Mouse (Mus musculus): ENCODE measurements around the gene Defb35. TPM values are rescaled to one million over a fixed set of nuclear protein-coding genes. Genes with fewer than 3 reads are reported as not detected.
"Not testable (repeated sequence)": the region's sequence is repeated elsewhere in the genome, so short reads cannot be mapped to it uniquely, and the experiment has no call there.

Defb35 gene
- polyA plus RNA-seq (2014; fragmentation: Nextera tagmentation; extraction: Ambion mirVana) = not detected in 2 replicates

GRCm38 (mm10) chr8:21938052-21938451, at the start of gene Defb35:
TSS of gene Defb35 (plus strand) at chr8:21938352.
- WGBS (ENCODE audit: insufficient replicate concordance) = 80% methylated on average over 4 of the region's 4 CpGs
- not testable (repeated sequence) for H3K36me3 ChIP-seq (ENCODE audit: control insufficient read depth, insufficient read depth, low read length); H3K27me3 ChIP-seq (ENCODE audit: control insufficient read depth, insufficient read depth, low read length); H3K9me3 ChIP-seq (replicated peaks; ENCODE audit: control insufficient read depth, low read length); H3K27ac ChIP-seq (ENCODE audit: low read depth, low read length); ATAC-seq (replicated peaks; ENCODE audit: insufficient number of reproducible peaks, low FRiP score, low TSS enrichment); H3K9ac ChIP-seq (ENCODE audit: low read depth, low read length); H3K4me2 ChIP-seq; H3K4me1 ChIP-seq (ENCODE audit: control insufficient read depth, insufficient read depth, low read length); H3K4me3 ChIP-seq (ENCODE audit: low read depth, low read length)

GRCm38 (mm10) chr8:21906290-21906689, 31.9 kb upstream of the Defb35 start, which contains the start of gene Defb11:
TSS of gene Defb11 (minus strand) at chr8:21906412.
- H3K9me3 ChIP-seq (replicated peaks; ENCODE audit: control insufficient read depth, low read length); H3K27me3 ChIP-seq (ENCODE audit: control insufficient read depth, insufficient read depth, low read length); H3K27ac ChIP-seq (ENCODE audit: low read depth, low read length); H3K4me1 ChIP-seq (ENCODE audit: control insufficient read depth, insufficient read depth, low read length); H3K4me2 ChIP-seq; H3K4me3 ChIP-seq (ENCODE audit: low read depth, low read length); ATAC-seq (replicated peaks; ENCODE audit: insufficient number of reproducible peaks, low FRiP score, low TSS enrichment); H3K9ac ChIP-seq (ENCODE audit: low read depth, low read length); H3K36me3 ChIP-seq (ENCODE audit: control insufficient read depth, insufficient read depth, low read length): not testable (repeated sequence)

- 14% methylated on average over 1 of the region's 1 CpGs for WGBS (ENCODE audit: insufficient replicate concordance)
- no peaks in the 10 kb centered on the region for H3K9me3 ChIP-seq (replicated peaks; ENCODE audit: control insufficient read depth, low read length)
- H3K4me2 ChIP-seq = no peak overlapping the region
- no peak overlapping the region for H3K27ac ChIP-seq (ENCODE audit: low read depth, low read length)
- H3K9ac ChIP-seq (ENCODE audit: low read depth, low read length) = no peak overlapping the region
- no peaks in the 10 kb centered on the region for H3K27me3 ChIP-seq (ENCODE audit: control insufficient read depth, insufficient read depth, low read length)
- no peak overlapping the region for H3K4me3 ChIP-seq (ENCODE audit: low read depth, low read length)
- no peaks in the 10 kb centered on the region for H3K4me1 ChIP-seq (ENCODE audit: control insufficient read depth, insufficient read depth, low read length)
- no peaks in the 10 kb centered on the region for H3K36me3 ChIP-seq (ENCODE audit: control insufficient read depth, insufficient read depth, low read length)
- ATAC-seq (replicated peaks; ENCODE audit: insufficient number of reproducible peaks, low FRiP score, low TSS enrichment) = no peak
These were observed 26.2 kb upstream of the Defb35 start for GRCm38 (mm10) chr8:21911931-21912330.

- H3K36me3 ChIP-seq (ENCODE audit: control insufficient read depth, insufficient read depth, low read length) = no peaks in the 10 kb centered on the region
- no peak overlapping the region for H3K27ac ChIP-seq (ENCODE audit: low read depth, low read length)
- no peaks in the 10 kb centered on the region for H3K9me3 ChIP-seq (replicated peaks; ENCODE audit: control insufficient read depth, low read length)
- H3K9ac ChIP-seq (ENCODE audit: low read depth, low read length) = no peak overlapping the region
- H3K4me1 ChIP-seq (ENCODE audit: control insufficient read depth, insufficient read depth, low read length) = no peaks in the 10 kb centered on the region
- no peak overlapping the region for H3K4me3 ChIP-seq (ENCODE audit: low read depth, low read length)
- H3K27me3 ChIP-seq (ENCODE audit: control insufficient read depth, insufficient read depth, low read length) = no peaks in the 10 kb centered on the region
- no peak overlapping the region for H3K4me2 ChIP-seq
- no peak for ATAC-seq (replicated peaks; ENCODE audit: insufficient number of reproducible peaks, low FRiP score, low TSS enrichment)
- WGBS (ENCODE audit: insufficient replicate concordance) = 34% methylated on average over 2 of the region's 2 CpGs
These were observed 25.6 kb upstream of the Defb35 start for GRCm38 (mm10) chr8:21912554-21912953.

GRCm38 (mm10) chr8:21915625-21916024, 22.5 kb upstream of the Defb35 start:
- Histone ChIP-seq H3K36me3 (ENCODE audit: control insufficient read depth, insufficient read depth, low read length) (no peaks in the 10 kb centered on the region), H3K27ac (ENCODE audit: low read depth, low read length) (no peak overlapping the region), H3K4me2 (no peak overlapping the region), H3K9ac (ENCODE audit: low read depth, low read length) (no peak overlapping the region), H3K27me3 (ENCODE audit: control insufficient read depth, insufficient read depth, low read length) (no peaks in the 10 kb centered on the region), H3K4me1 (ENCODE audit: control insufficient read depth, insufficient read depth, low read length) (no peaks in the 10 kb centered on the region), H3K4me3 (ENCODE audit: low read depth, low read length) (no peak overlapping the region), H3K9me3 (replicated peaks; ENCODE audit: control insufficient read depth, low read length) (no peaks in the 10 kb centered on the region)
- 74% methylated on average over 3 of the region's 3 CpGs for WGBS (ENCODE audit: insufficient replicate concordance)
- no peak for ATAC-seq (replicated peaks; ENCODE audit: insufficient number of reproducible peaks, low FRiP score, low TSS enrichment)

- not testable (repeated sequence) for H3K9me3 ChIP-seq (replicated peaks; ENCODE audit: control insufficient read depth, low read length); H3K9ac ChIP-seq (ENCODE audit: low read depth, low read length); H3K4me2 ChIP-seq; ATAC-seq (replicated peaks; ENCODE audit: insufficient number of reproducible peaks, low FRiP score, low TSS enrichment); H3K4me1 ChIP-seq (ENCODE audit: control insufficient read depth, insufficient read depth, low read length); H3K4me3 ChIP-seq (ENCODE audit: low read depth, low read length); H3K27ac ChIP-seq (ENCODE audit: low read depth, low read length); H3K36me3 ChIP-seq (ENCODE audit: control insufficient read depth, insufficient read depth, low read length); H3K27me3 ChIP-seq (ENCODE audit: control insufficient read depth, insufficient read depth, low read length)
- 70% methylated on average over 3 of the region's 3 CpGs for WGBS (ENCODE audit: insufficient replicate concordance)
These were observed 7.4 kb upstream of the Defb35 start for GRCm38 (mm10) chr8:21930754-21931153.

- Histone ChIP-seq H3K4me2 (no peak within 1 kb of the TSS), H3K4me1 (ENCODE audit: control insufficient read depth, insufficient read depth, low read length) (no peaks in the 10 kb centered on the region), H3K27ac (ENCODE audit: low read depth, low read length) (no peak within 1 kb of the TSS), H3K9ac (ENCODE audit: low read depth, low read length) (no peak within 1 kb of the TSS), H3K9me3 (replicated peaks; ENCODE audit: control insufficient read depth, low read length) (no peaks in the 10 kb centered on the region), H3K27me3 (ENCODE audit: control insufficient read depth, insufficient read depth, low read length) (no peaks in the 10 kb centered on the region), H3K36me3 (ENCODE audit: control insufficient read depth, insufficient read depth, low read length) (no peaks in the 10 kb centered on the region), H3K4me3 (ENCODE audit: low read depth, low read length) (no peak within 1 kb of the TSS)
- no peak for ATAC-seq (replicated peaks; ENCODE audit: insufficient number of reproducible peaks, low FRiP score, low TSS enrichment)
- 87% methylated on average over 6 of the region's 6 CpGs for WGBS (ENCODE audit: insufficient replicate concordance)
These were observed 5.5 kb upstream of the Defb35 start, which contains the start of gene Defb15 for GRCm38 (mm10) chr8:21932610-21933009. TSS of gene Defb15 (minus strand) at chr8:21932710.

GRCm38 (mm10) chr8:21946462-21946861, 8.3 kb downstream of the Defb35 start, which contains the start of gene Defb13:
TSS of gene Defb13 (plus strand) at chr8:21946762.
- Histone ChIP-seq H3K4me3 (ENCODE audit: low read depth, low read length) (no peak within 1 kb of the TSS), H3K27me3 (ENCODE audit: control insufficient read depth, insufficient read depth, low read length) (no peaks in the 10 kb centered on the region), H3K9me3 (replicated peaks; ENCODE audit: control insufficient read depth, low read length) (no peaks in the 10 kb centered on the region), H3K27ac (ENCODE audit: low read depth, low read length) (no peak within 1 kb of the TSS), H3K4me1 (ENCODE audit: control insufficient read depth, insufficient read depth, low read length) (no peaks in the 10 kb centered on the region), H3K9ac (ENCODE audit: low read depth, low read length) (no peak within 1 kb of the TSS), H3K36me3 (ENCODE audit: control insufficient read depth, insufficient read depth, low read length) (no peaks in the 10 kb centered on the region), H3K4me2 (no peak within 1 kb of the TSS)
- 79% methylated on average over 6 of the region's 6 CpGs for WGBS (ENCODE audit: insufficient replicate concordance)
- ATAC-seq (replicated peaks; ENCODE audit: insufficient number of reproducible peaks, low FRiP score, low TSS enrichment) = no peak

GRCm38 (mm10) chr8:21947311-21948017, 9.3 kb downstream of the Defb35 start:
- no peaks in the 10 kb centered on the region for H3K9me3 ChIP-seq (replicated peaks; ENCODE audit: control insufficient read depth, low read length)
- no peaks in the 10 kb centered on the region for H3K4me1 ChIP-seq (ENCODE audit: control insufficient read depth, insufficient read depth, low read length)
- no peak overlapping the region for H3K4me3 ChIP-seq (ENCODE audit: low read depth, low read length)
- no peak overlapping the region for H3K9ac ChIP-seq (ENCODE audit: low read depth, low read length)
- WGBS (ENCODE audit: insufficient replicate concordance) = 63% methylated on average over 9 of the region's 9 CpGs
- no peaks in the 10 kb centered on the region for H3K36me3 ChIP-seq (ENCODE audit: control insufficient read depth, insufficient read depth, low read length)
- no peaks in the 10 kb centered on the region for H3K27me3 ChIP-seq (ENCODE audit: control insufficient read depth, insufficient read depth, low read length)
- H3K27ac ChIP-seq (ENCODE audit: low read depth, low read length) = no peak overlapping the region
- H3K4me2 ChIP-seq = no peak overlapping the region
- ATAC-seq (replicated peaks; ENCODE audit: insufficient number of reproducible peaks, low FRiP score, low TSS enrichment) = no peak
